Comparison of ENCODE assay signal across 16 mouse cellular contexts in the genomic region with DNA sequence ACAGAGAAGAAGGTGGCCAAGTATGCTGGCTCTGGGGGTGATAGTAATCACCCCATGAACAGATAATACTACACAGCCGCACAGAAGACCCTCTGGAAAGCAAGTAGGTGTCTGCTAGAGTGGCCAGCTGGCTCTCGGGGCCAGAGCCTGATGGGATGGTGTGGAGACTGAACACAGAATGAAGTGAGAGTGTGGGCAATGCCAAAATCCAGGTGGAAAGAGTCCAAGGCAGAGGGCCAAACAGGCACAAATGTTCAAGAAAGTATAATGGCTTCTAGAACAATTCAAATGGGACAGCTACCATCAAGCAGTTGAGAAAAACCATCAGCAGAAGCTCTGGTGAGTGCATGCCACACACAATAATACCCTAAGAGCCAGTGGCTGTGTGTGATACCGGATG.
"Had no signal": no experiment of that assay in that cellular context is flagged by ENCODE, and none has a peak within 500 bp of the region (broad histone marks: within the 10 kb centered on the region; RNA-seq: fewer than 3 reads in every experiment).

No protein-coding gene starts in this region.

- H3K4me2 ChIP-seq: kidney, embryonic 15.5 days; limb, embryonic 13.5 days; neural tube, embryonic 15.5 days had no signal

- H3K9ac ChIP-seq: kidney, embryonic 15.5 days; limb, embryonic 13.5 days; liver, embryonic 14.5 days; neural tube, embryonic 15.5 days had no signal

- H3K27ac ChIP-seq: kidney, embryonic 15.5 days; limb, embryonic 13.5 days; liver, embryonic 14.5 days; midbrain, embryonic 10.5 days; neural tube, embryonic 15.5 days had no signal

- H3K36me3 ChIP-seq: kidney, embryonic 15.5 days; limb, embryonic 13.5 days; midbrain, embryonic 10.5 days; neural tube, embryonic 15.5 days had no signal

- DNase-seq: kidney, adult 2 months; kidney, postnatal 14 days; layer of hippocampus, adult 9-11 months; layer of hippocampus, postnatal 36 days; lung, adult 18-20 months; lung, postnatal 4 days; midbrain, embryonic 14.5 days; thymus, adult 18-20 months; thymus, postnatal 14 days had no signal

- H3K9me3 ChIP-seq: kidney, embryonic 15.5 days; limb, embryonic 13.5 days; midbrain, embryonic 10.5 days had no signal

- H3K4me3 ChIP-seq: kidney, embryonic 15.5 days; limb, embryonic 13.5 days; midbrain, embryonic 10.5 days; myocyte; neural tube, embryonic 15.5 days had no signal

- ATAC-seq: lung, postnatal 0 days had no signal

- H3K27me3 ChIP-seq: kidney, embryonic 15.5 days; limb, embryonic 13.5 days; neural tube, embryonic 15.5 days had no signal

- H3K4me1 ChIP-seq: kidney, embryonic 15.5 days; limb, embryonic 13.5 days; midbrain, embryonic 10.5 days; neural tube, embryonic 15.5 days had no signal
